Mouse (Mus musculus) forebrain, embryonic 11.5 days (tissue): ENCODE results near the gene Usp2. TPM values are rescaled to one million over a fixed set of nuclear protein-coding genes. Genes with fewer than 3 reads are reported as not detected.

Experiments used
- ATAC-seq: fragments of 200-750 bp; cut with Nextera tagmentation; replicated peaks from 2 replicates; pipeline ENCODE4 v1.8.0; 2017; ENCODE audit warnings: moderate TSS enrichment; ENCODE audit not compliant: low FRiP score
- DNase-seq: peaks from one replicate; pipeline ENCODE4 v3.0.0-alpha.2; 2017; ENCODE audit warnings: low spot score
- H3K27ac ChIP-seq: fragments of 300-500 bp; sonication (generic); 2 replicates; pipeline ENCODE4 v1.5.1; 2014; ENCODE audit warnings: low read depth, low read length
- H3K27me3 ChIP-seq: fragments of 300-500 bp; sonication (generic); 2 replicates; pipeline ENCODE4 v1.6.1; 2014; ENCODE audit warnings: mild to moderate bottlenecking, low read length, mixed read lengths; ENCODE audit not compliant: control insufficient read depth, insufficient read depth
- H3K36me3 ChIP-seq: fragments of 300-500 bp; sonication (generic); 2 replicates; pipeline ENCODE4 v1.6.1; 2014; ENCODE audit warnings: mild to moderate bottlenecking, low read length, moderate library complexity, mixed read lengths; ENCODE audit not compliant: control insufficient read depth, insufficient read depth
- H3K4me1 ChIP-seq: fragments of 300-500 bp; sonication (generic); replicated peaks from 2 replicates; pipeline ENCODE4 v1.6.1; 2014; ENCODE audit warnings: low read length, mixed read lengths; ENCODE audit not compliant: control insufficient read depth, insufficient read depth
- H3K4me2 ChIP-seq: fragments of 300-500 bp; sonication (generic); 2 replicates; pipeline ENCODE4 v1.6.1; 2014; ENCODE audit warnings: low read depth, mild to moderate bottlenecking, low read length, moderate library complexity, mixed read lengths; ENCODE audit not compliant: severe bottlenecking
- H3K4me3 ChIP-seq: fragments of 300-500 bp; sonication (generic); 2 replicates; pipeline ENCODE4 v1.5.1; 2014; ENCODE audit warnings: low read depth, low read length
- H3K9ac ChIP-seq: fragments of 300-500 bp; sonication (generic); 2 replicates; pipeline ENCODE4 v1.6.1; 2014; ENCODE audit warnings: low read length
- H3K9me3 ChIP-seq: fragments of 300-500 bp; sonication (generic); 2 replicates; pipeline ENCODE4 v1.6.1; 2016; ENCODE audit warnings: low read length, mixed read lengths; ENCODE audit not compliant: control insufficient read depth
- WGBS: fragments of 180-500 bp; shearing (Covaris S2); extraction: QIAGEN DNeasy Blood & Tissue Kit; methylation state at CpG from one replicate; pipeline ENCODE4 v1.1.7; 2014; 5-methylcytosine and 5-hydroxymethylcytosine counted together
- polyA plus RNA-seq: library from polyadenylated mRNA; unstranded; fragments of >200 nt; fragmentation: Nextera tagmentation; extraction: Ambion mirVana; gene quantifications from 2 replicates; pipeline ENCODE4 v1.2.1, GENCODE M21; 2014

The Usp2 gene
- polyA plus RNA-seq, 1 experiment from 2014 or later: 12.7 TPM

- Histone ChIP-seq H3K4me1 (peaks cover 27% of the 10 kb centered on the region), H3K36me3 (no peaks in the 10 kb centered on the region), H3K27ac (no peak overlapping the region), H3K9me3 (no peaks in the 10 kb centered on the region), H3K9ac (no peak overlapping the region), H3K4me3 (no peak overlapping the region), H3K4me2 (no peak overlapping the region), H3K27me3 (peaks cover 25% of the 10 kb centered on the region)
- ATAC-seq: no peak
- DNase-seq: no peak
- 12% methylated on average over 15 of the region's 15 CpGs for whole genome bisulfite sequencing
These were observed 21.1 kb downstream of the Usp2 start for GRCm38 (mm10) chr9:44087761-44088455.

DNA sequence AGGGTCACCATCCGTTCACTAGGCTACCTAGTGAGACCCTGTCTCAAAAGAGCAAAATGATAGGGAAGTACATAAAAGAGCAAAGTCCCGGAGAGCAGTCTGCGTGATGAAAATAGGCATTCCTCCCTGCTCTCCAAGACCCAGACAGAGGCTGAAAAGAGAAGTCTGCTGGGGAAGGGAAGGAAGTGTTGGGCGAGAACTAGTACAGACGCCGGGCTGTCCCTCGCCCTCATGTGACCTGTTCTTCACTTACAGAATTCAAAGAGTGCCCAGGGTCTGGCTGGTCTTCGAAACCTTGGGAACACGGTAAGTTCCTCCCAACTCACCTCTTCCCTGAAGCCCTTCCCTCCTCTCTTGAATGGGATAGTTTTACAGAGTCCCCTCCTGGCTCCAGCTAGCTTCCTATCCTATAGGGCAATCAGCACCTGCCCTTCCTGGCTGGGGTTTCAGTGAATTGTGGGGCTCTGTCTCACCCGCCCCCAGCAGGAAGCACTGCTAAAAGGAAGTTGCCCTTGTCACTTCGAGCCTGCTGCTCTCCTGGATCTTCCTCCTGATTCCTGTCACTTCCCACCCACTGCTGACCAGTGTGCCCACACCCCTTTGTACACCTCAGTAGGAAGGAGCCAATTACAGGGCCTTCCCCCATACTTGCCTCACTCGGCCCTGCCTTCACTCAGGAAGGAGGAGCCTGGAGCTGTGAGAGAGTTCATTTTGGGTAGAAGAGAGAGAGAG lies 22.2 kb downstream of the Usp2 start:
- no peaks in the 10 kb centered on the region for H3K9me3 ChIP-seq
- DNase-seq (no peak), ATAC-seq (no peak)
- no peaks in the 10 kb centered on the region for H3K36me3 ChIP-seq
- 68% methylated on average over 12 of the region's 12 CpGs for WGBS
- no peak overlapping the region for H3K4me3 ChIP-seq
- peaks cover 17% of the 10 kb centered on the region for H3K27me3 ChIP-seq
- peaks cover 25% of the 10 kb centered on the region for H3K4me1 ChIP-seq
- no peak overlapping the region for H3K27ac ChIP-seq
- no peak overlapping the region for H3K9ac ChIP-seq
- H3K4me2 ChIP-seq: no peak overlapping the region

DNA sequence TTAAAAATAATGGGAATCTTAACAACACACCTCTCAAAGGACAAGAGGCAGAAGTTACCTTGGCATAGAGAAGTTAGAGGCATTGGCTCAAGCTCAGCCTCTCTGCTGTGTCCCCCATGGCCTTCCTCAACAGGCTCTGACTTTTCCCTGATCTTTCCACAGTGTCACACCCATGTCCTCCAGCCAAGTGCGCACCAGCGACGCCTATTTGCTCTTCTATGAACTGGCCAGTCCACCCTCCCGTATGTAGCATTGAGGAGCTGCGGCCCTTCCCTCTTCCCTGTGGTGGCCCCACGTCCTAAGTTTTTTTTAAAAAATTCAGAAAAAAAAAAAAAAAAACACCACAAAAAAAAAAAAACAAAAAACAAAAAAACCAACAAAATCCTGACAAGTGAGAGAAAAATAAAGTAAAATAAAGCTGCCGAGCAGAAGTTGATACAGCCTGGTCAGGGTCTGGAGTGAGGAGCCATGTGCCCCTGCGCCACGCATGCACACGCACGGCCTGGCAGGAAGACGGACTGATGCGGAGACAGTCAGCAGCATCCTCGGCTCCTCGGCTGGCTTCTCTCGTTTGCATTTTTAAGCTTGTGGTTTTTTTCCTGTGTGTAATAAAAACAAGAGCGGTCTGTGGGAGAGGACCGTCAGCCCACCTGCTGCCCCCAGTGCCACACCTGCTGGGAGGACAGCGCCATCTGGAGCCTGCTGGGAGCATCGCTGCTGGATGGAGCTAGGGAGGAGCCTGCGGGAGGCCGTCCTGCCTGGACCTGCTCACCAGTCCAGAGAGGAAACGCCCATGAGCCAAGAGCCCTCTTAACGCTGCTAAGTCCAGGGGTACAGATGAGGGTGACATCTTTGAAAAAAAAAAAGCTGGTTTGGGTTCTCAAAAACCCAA lies 27.0 kb downstream of the Usp2 start:
- peak; percentile 61; the same call in 1 of the 2 replicates for ATAC-seq
- DNase-seq: peak; percentile 89
- no peak overlapping the region for H3K9ac ChIP-seq

GRCm38 (mm10) chr9:44094737-44095136 lies 27.9 kb downstream of the Usp2 start:
- H3K9ac ChIP-seq: no peak overlapping the region
- H3K4me3 ChIP-seq: no peak overlapping the region
- H3K4me2 ChIP-seq: no peak overlapping the region
- no peak for DNase-seq
- 84% methylated on average over 3 of the region's 3 CpGs for WGBS
- no peak overlapping the region for H3K27ac ChIP-seq
- no peak for ATAC-seq
- H3K36me3 ChIP-seq: no peaks in the 10 kb centered on the region
- no peaks in the 10 kb centered on the region for H3K9me3 ChIP-seq
- H3K27me3 ChIP-seq: no peaks in the 10 kb centered on the region
- H3K4me1 ChIP-seq: peaks cover 5% of the 10 kb centered on the region; the same call in 1 of the 2 replicates

More for the DNA sequence above, 27.0 kb downstream of the Usp2 start:
- Histone ChIP-seq H3K4me3 (no peak overlapping the region), H3K4me1 (peaks cover 5% of the 10 kb centered on the region; the same call in 1 of the 2 replicates), H3K9me3 (no peaks in the 10 kb centered on the region), H3K27ac (no peak overlapping the region), H3K27me3 (no peaks in the 10 kb centered on the region; the same call in 1 of the 2 replicates), H3K4me2 (no peak overlapping the region), H3K36me3 (no peaks in the 10 kb centered on the region)
- WGBS: 35% methylated on average over 24 of the region's 24 CpGs

DNA sequence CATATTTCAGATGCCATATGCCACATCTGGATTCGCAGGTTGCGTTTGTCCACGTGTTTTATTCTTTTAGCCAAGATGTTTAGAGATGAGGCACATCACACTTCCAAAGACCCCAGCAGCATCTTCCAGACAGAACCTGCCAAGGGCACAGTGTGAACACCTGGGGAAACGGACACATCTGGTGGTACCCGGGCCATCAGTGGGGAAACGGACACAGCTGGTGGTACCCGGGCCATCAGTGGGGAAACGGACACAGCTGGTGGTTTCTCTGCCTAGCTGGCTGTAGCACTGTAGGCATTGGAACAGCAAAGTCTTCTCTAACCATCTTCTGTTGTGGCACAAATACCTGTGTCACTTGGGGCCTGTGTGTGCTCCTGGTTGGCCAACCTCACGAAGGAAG lies 29.0 kb downstream of the Usp2 start:
- Histone ChIP-seq H3K4me1 (peaks cover 5% of the 10 kb centered on the region; the same call in 1 of the 2 replicates), H3K4me3 (no peak overlapping the region), H3K9me3 (no peaks in the 10 kb centered on the region), H3K27me3 (no peaks in the 10 kb centered on the region), H3K36me3 (no peaks in the 10 kb centered on the region), H3K4me2 (no peak overlapping the region), H3K27ac (no peak overlapping the region), H3K9ac (no peak overlapping the region)
- no peak for DNase-seq
- 91% methylated on average over 9 of the region's 9 CpGs for WGBS
- ATAC-seq: no peak

DNA sequence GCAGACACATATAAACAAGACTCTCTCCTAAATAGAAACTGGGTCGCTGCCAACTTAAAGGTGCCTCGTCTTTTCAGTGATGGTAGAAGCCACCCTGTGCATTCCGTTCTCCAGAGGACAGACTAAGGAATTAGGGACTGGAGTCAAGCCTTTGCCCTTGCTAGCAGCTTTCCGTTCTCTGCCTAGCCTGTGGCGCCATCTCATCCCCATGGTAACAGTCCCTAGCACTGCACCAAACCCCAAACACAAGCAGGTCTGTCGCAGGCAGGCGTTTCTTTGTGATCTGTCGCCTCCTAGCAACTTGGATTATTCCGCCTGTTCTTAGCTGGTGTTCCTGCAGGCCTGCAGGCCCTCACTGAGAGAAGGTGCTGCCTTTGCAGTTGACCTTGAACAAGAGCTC lies 29.7 kb downstream of the Usp2 start:
- H3K27me3 ChIP-seq: no peaks in the 10 kb centered on the region
- DNase-seq (peak; percentile 74), ATAC-seq (0 out of 2 replicates have a peak, but pooled peaks have one; percentile 61)
- no peaks in the 10 kb centered on the region for H3K36me3 ChIP-seq
- no peak overlapping the region for H3K27ac ChIP-seq
- H3K9ac ChIP-seq: no peak overlapping the region
- no peaks in the 10 kb centered on the region for H3K9me3 ChIP-seq
- no peak overlapping the region for H3K4me2 ChIP-seq
- 15% methylated on average over 9 of the region's 9 CpGs for WGBS
- H3K4me3 ChIP-seq: no peak overlapping the region
- H3K4me1 ChIP-seq: peaks cover 5% of the 10 kb centered on the region; the same call in 1 of the 2 replicates

DNA sequence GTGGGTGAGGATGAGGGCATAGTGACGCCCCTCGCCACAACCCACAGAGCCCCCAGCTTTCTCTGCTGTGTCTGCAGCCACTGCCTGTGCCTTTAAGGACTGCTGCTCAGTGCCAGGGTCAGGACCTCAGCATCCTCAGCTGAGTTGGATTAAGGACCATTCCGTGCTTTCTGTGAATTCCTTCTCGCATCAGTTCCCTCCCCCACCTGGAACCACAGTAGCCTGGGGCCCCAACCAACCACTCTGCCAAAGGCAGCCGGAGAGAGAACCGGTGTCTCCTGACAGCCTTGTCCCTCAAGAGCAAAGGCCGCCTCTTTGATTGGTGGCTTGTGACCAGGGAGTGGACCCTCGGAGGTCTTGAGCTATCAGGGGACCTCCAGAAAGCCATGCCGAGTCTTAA lies 34.7 kb downstream of the Usp2 start, which contains the start of gene Mfrp:
Mfrp (plus strand) TSS at position 240 of the 400 bp plus-strand sequence.
- Histone ChIP-seq H3K4me3 (no peak within 1 kb of the TSS), H3K4me1 (peaks cover 2% of the 10 kb centered on the region; the same call in 1 of the 2 replicates), H3K36me3 (no peaks in the 10 kb centered on the region; the same call in 1 of the 2 replicates), H3K9me3 (no peaks in the 10 kb centered on the region), H3K27ac (no peak within 1 kb of the TSS), H3K4me2 (no peak within 1 kb of the TSS), H3K9ac (no peak within 1 kb of the TSS), H3K27me3 (no peaks in the 10 kb centered on the region)
- ATAC-seq (no peak), DNase-seq (no peak)
- WGBS: 49% methylated on average over 9 of the region's 9 CpGs

- Histone ChIP-seq H3K27me3 (no peaks in the 10 kb centered on the region), H3K9ac (no peak overlapping the region), H3K9me3 (no peaks in the 10 kb centered on the region), H3K36me3 (no peaks in the 10 kb centered on the region; the same call in 1 of the 2 replicates), H3K4me3 (no peak overlapping the region), H3K27ac (no peak overlapping the region), H3K4me2 (no peak overlapping the region), H3K4me1 (peaks cover 23% of the 10 kb centered on the region)
- 94% methylated on average over 7 of the region's 7 CpGs for WGBS
- DNase-seq (no peak), ATAC-seq (no peak)
These were observed 38.1 kb downstream of the Usp2 start for GRCm38 (mm10) chr9:44104881-44105280.
